Comparison of ENCODE assay signal across 16 mouse cellular contexts in genomic region chr12:27648602-27649001, GRCm38 (mm10).
DNase-seq lines count a peak whose midpoint lies in the region; ATAC-seq and TF ChIP-seq lines count a peak whose summit lies in the region.
"Had no signal": no experiment of that assay in that cellular context is flagged by ENCODE, and none has a peak within 500 bp of the region (broad histone marks: within the 10 kb centered on the region; RNA-seq: fewer than 3 reads in every experiment).

No protein-coding gene starts in this region.

- H3K4me1 ChIP-seq in forebrain, postnatal 0 days (ENCODE audit: insufficient read depth): peaks cover 4% of the 10 kb centered on the region; the same call in 1 of the 2 replicates
- H3K4me1 ChIP-seq in forebrain, embryonic 16.5 days (replicated peaks; ENCODE audit: control insufficient read depth, insufficient read depth, low read length): peaks cover 13% of the 10 kb centered on the region
- H3K4me1 ChIP-seq in intestine, embryonic 14.5 days (replicated peaks; ENCODE audit: control insufficient read depth, insufficient read depth, low read length): no peaks in the 10 kb centered on the region
- no peaks in the 10 kb centered on the region for H3K4me1 ChIP-seq in intestine, postnatal 0 days (replicated peaks; ENCODE audit: control insufficient read depth, insufficient read depth, low read length)
- H3K4me1 ChIP-seq: embryonic facial prominence, embryonic 12.5 days had no signal

- no peak for TF ChIP-seq CTCF in forebrain, postnatal 0 days (IDR thresholded peaks at IDR 0.05; ENCODE audit: low read depth)
- TF ChIP-seq CTCF in intestine, postnatal 0 days (IDR thresholded peaks at IDR 0.05; ENCODE audit: low read depth): no peak

- 48% methylated on average over 4 of the region's 4 CpGs for WGBS in forebrain, postnatal 0 days
- 61% methylated on average over 4 of the region's 4 CpGs for WGBS in forebrain, embryonic 16.5 days
- WGBS in intestine, embryonic 14.5 days: 90% methylated on average over 4 of the region's 4 CpGs
- WGBS in intestine, postnatal 0 days: 83% methylated on average over 4 of the region's 4 CpGs

- H3K27ac ChIP-seq in forebrain, postnatal 0 days (ENCODE audit: low read depth, low read length): no peak overlapping the region
- H3K27ac ChIP-seq in forebrain, embryonic 16.5 days (ENCODE audit: low read length): no peak overlapping the region
- no peak overlapping the region for H3K27ac ChIP-seq in intestine, embryonic 14.5 days (ENCODE audit: low read depth)
- H3K27ac ChIP-seq in intestine, postnatal 0 days (ENCODE audit: low read depth, low read length): no peak overlapping the region
- H3K27ac ChIP-seq: embryonic facial prominence, embryonic 10.5 days; embryonic facial prominence, embryonic 12.5 days; forebrain, embryonic 13.5 days had no signal

- no peaks in the 10 kb centered on the region for H3K27me3 ChIP-seq in forebrain, postnatal 0 days (ENCODE audit: insufficient read depth, low read length)
- no peaks in the 10 kb centered on the region for H3K27me3 ChIP-seq in forebrain, embryonic 16.5 days (replicated peaks; ENCODE audit: control insufficient read depth, insufficient read depth, low read length)
- H3K27me3 ChIP-seq in intestine, embryonic 14.5 days (replicated peaks; ENCODE audit: control insufficient read depth, insufficient read depth, low read length): no peaks in the 10 kb centered on the region
- no peaks in the 10 kb centered on the region for H3K27me3 ChIP-seq in intestine, postnatal 0 days (replicated peaks; ENCODE audit: control insufficient read depth, insufficient read depth, low read length)
- H3K27me3 ChIP-seq: embryonic facial prominence, embryonic 12.5 days; forebrain, embryonic 13.5 days had no signal

- ATAC-seq in forebrain, postnatal 0 days: peak; percentile 70
- no peak for ATAC-seq in forebrain, embryonic 16.5 days
- no peak for ATAC-seq in intestine, embryonic 14.5 days (replicated peaks; ENCODE audit: low FRiP score, low TSS enrichment, low read depth)
- no peak for ATAC-seq in intestine, postnatal 0 days
- no peak for ATAC-seq in megakaryocyte-erythroid progenitor cell, adult 5-6 weeks (replicated peaks; ENCODE audit: low FRiP score, low TSS enrichment, poor library complexity, severe bottlenecking)
- ATAC-seq: forebrain, embryonic 13.5 days had no signal

- H3K9ac ChIP-seq in forebrain, postnatal 0 days: no peak overlapping the region
- no peak overlapping the region for H3K9ac ChIP-seq in forebrain, embryonic 16.5 days (replicated peaks; ENCODE audit: low read depth, low read length)
- no peak overlapping the region for H3K9ac ChIP-seq in intestine, embryonic 14.5 days (ENCODE audit: low read length)
- H3K9ac ChIP-seq in intestine, postnatal 0 days (ENCODE audit: low read depth, low read length): no peak overlapping the region
- H3K9ac ChIP-seq: embryonic facial prominence, embryonic 12.5 days; forebrain, embryonic 13.5 days had no signal

- H3K4me3 ChIP-seq in forebrain, postnatal 0 days (ENCODE audit: low read depth, low read length): no peak overlapping the region
- no peak overlapping the region for H3K4me3 ChIP-seq in forebrain, embryonic 16.5 days (replicated peaks; ENCODE audit: low read length)
- no peak overlapping the region for H3K4me3 ChIP-seq in intestine, embryonic 14.5 days (ENCODE audit: low read depth, low read length)
- no peak overlapping the region for H3K4me3 ChIP-seq in intestine, postnatal 0 days (ENCODE audit: low read depth, low read length)
- H3K4me3 ChIP-seq: embryonic facial prominence, embryonic 10.5 days; embryonic facial prominence, embryonic 12.5 days; forebrain, embryonic 13.5 days had no signal

- H3K9me3 ChIP-seq in forebrain, postnatal 0 days (ENCODE audit: low read length): no peaks in the 10 kb centered on the region
- no peaks in the 10 kb centered on the region for H3K9me3 ChIP-seq in forebrain, embryonic 16.5 days (ENCODE audit: control insufficient read depth, low read length)
- no peaks in the 10 kb centered on the region for H3K9me3 ChIP-seq in intestine, embryonic 14.5 days (ENCODE audit: control insufficient read depth, low read length)
- no peaks in the 10 kb centered on the region for H3K9me3 ChIP-seq in intestine, postnatal 0 days (ENCODE audit: control insufficient read depth)
- H3K9me3 ChIP-seq: embryonic facial prominence, embryonic 10.5 days; embryonic facial prominence, embryonic 12.5 days; forebrain, embryonic 13.5 days had no signal

- no peak overlapping the region for H3K4me2 ChIP-seq in forebrain, postnatal 0 days (ENCODE audit: low read depth)
- H3K4me2 ChIP-seq in forebrain, embryonic 16.5 days (ENCODE audit: low read length): no peak overlapping the region
- H3K4me2 ChIP-seq in intestine, embryonic 14.5 days (ENCODE audit: low read length): no peak overlapping the region
- no peak overlapping the region for H3K4me2 ChIP-seq in intestine, postnatal 0 days (replicated peaks; ENCODE audit: low read depth)
- H3K4me2 ChIP-seq: embryonic facial prominence, embryonic 12.5 days; forebrain, embryonic 13.5 days had no signal

- H3K36me3 ChIP-seq in forebrain, postnatal 0 days (ENCODE audit: insufficient read depth): no peaks in the 10 kb centered on the region
- no peaks in the 10 kb centered on the region for H3K36me3 ChIP-seq in forebrain, embryonic 16.5 days (ENCODE audit: control insufficient read depth, insufficient read depth)
- no peaks in the 10 kb centered on the region for H3K36me3 ChIP-seq in intestine, embryonic 14.5 days (ENCODE audit: control insufficient read depth, insufficient read depth, low read length)
- no peaks in the 10 kb centered on the region for H3K36me3 ChIP-seq in intestine, postnatal 0 days (ENCODE audit: control insufficient read depth, insufficient read depth)
- H3K36me3 ChIP-seq: embryonic facial prominence, embryonic 10.5 days; embryonic facial prominence, embryonic 12.5 days had no signal

- peak; percentile 54 for DNase-seq in forebrain, postnatal 0 days
- peak; percentile 36 for DNase-seq in intestine, embryonic 14.5 days (ENCODE audit: low spot score)
- DNase-seq: adrenal gland, adult 2 months; adrenal gland, postnatal 10 days; adrenal gland, postnatal 25 days; cerebellum, adult 11-12 months; cerebellum, adult 2 months; cerebellum, adult 9-10 months; cerebellum, postnatal 10 days; cerebellum, postnatal 25 days had no signal
